Mouse (Mus musculus): ENCODE measurements around the gene Twist1. TPM values are rescaled to one million over a fixed set of nuclear protein-coding genes. Genes with fewer than 3 reads are reported as not detected.

The Twist1 gene
- total and polyA plus RNA-seq, 3 experiments: not detected

DNA sequence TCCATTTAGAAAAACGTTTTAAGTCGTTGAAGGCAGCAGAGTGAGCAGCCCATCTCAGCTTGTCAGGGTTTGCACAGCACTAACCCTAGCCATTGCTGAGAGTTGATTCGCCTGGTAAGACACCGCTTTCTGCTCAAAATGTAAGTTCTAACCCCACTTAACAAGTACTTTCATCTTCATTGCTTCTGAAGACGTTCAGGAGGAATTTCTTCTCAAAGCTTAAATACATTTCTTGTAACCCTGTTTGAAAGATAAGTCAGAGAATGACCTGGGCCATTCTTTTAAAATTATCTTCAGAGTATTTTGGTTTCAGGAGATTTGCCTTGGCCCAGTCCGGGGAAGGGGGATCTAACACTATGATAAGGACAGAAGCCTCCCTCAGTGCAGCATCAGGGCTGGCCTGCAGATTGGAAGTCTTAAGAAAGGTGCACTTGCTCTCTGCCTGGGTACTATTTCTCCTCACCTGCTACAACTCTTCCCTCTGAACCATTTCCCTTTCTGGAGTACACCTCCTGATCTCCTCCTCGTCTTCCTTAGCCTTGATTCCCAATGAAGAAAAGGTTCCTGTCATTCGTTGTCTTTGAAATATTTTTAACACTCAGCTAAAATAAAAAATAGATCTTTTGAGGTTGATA is 2.4 kb upstream of the Twist1 start:
- DNase-seq (ENCODE audit: low spot score) (no peak), ATAC-seq (ENCODE audit: extremely low read depth, insufficient number of reproducible peaks, low FRiP score, poor library complexity, severe bottlenecking) (no peak)
- no peaks in the 10 kb centered on the region for H3K36me3 ChIP-seq (replicated peaks)
- H3K4me1 ChIP-seq (ENCODE audit: insufficient read depth, low read depth, low read length): no peaks in the 10 kb centered on the region
- TF ChIP-seq CTCF (IDR thresholded peaks at IDR 0.05; ENCODE audit: low read depth, low read length): no peak
- no peak for TF ChIP-seq GATA1 (IDR thresholded peaks at IDR 0.05; ENCODE audit: borderline replicate concordance, low read length)
- TF ChIP-seq GATA2 (IDR thresholded peaks at IDR 0.05; ENCODE audit: borderline replicate concordance, low read depth, low read length): no peak
- no peak for TF ChIP-seq TAL1 (conservative IDR thresholded peaks at IDR 0.05; ENCODE audit: low read depth, low read length)
- no peak for TF ChIP-seq POLR2AphosphoS5 (IDR thresholded peaks at IDR 0.05; ENCODE audit: insufficient replicate concordance, low read depth, low read length)
- peaks cover 43% of the 10 kb centered on the region for H3K9me3 ChIP-seq (replicated peaks)
- peaks cover 7% of the 10 kb centered on the region; the same call in 1 of the 2 replicates for H3K27me3 ChIP-seq (ENCODE audit: insufficient read depth, low read length)
- H3K4me3 ChIP-seq (ENCODE audit: low read depth, low read length): no peak overlapping the region

DNA sequence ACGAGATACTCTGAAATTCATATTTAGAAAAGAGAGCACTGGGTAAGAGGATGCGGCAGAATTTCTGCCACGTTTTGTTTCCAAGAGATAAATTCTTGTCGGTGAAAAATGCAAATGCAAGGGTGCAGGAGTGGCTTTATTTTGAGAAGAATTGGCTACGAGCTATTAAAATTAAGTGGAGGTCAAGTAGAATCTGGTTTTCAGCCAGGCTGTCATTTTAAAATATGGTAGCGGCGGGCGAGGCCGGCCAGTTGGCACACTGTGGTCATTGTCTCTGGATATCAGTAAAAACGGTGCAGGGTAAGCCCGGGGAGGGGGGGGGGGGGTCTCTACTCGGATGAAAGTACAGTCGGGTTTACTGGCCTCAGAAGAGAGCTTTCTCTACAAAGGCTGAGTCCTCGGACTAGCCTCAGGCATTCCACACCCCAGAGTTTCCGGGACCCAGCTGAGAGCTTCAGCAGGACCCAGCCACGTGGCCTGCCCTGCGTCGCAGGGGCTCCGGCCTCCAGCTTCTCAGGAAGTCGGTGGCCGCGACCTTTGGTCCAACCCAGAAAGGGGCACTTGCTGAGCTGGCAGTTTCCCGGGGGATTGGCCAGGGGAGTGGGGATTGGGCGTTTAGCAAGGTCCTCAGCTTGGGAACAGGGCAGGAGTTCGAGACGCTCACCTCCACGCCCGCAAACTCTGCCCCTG is 1.7 kb upstream of the Twist1 start:
- no peak overlapping the region for H3K4me3 ChIP-seq (ENCODE audit: low read depth, low read length)
- TF ChIP-seq POLR2AphosphoS5 (IDR thresholded peaks at IDR 0.05; ENCODE audit: insufficient replicate concordance, low read depth, low read length): no peak
- no peak for TF ChIP-seq CTCF (IDR thresholded peaks at IDR 0.05; ENCODE audit: low read depth, low read length)
- TF ChIP-seq TAL1 (conservative IDR thresholded peaks at IDR 0.05; ENCODE audit: low read depth, low read length): no peak
- no peak for TF ChIP-seq GATA2 (IDR thresholded peaks at IDR 0.05; ENCODE audit: borderline replicate concordance, low read depth, low read length)
- no peak for TF ChIP-seq GATA1 (IDR thresholded peaks at IDR 0.05; ENCODE audit: borderline replicate concordance, low read length)
- ATAC-seq (ENCODE audit: extremely low read depth, insufficient number of reproducible peaks, low FRiP score, poor library complexity, severe bottlenecking) (no peak), DNase-seq (ENCODE audit: low spot score) (no peak)
- no peaks in the 10 kb centered on the region for H3K36me3 ChIP-seq (replicated peaks)
- peaks cover 39% of the 10 kb centered on the region for H3K9me3 ChIP-seq (replicated peaks)
- peaks cover 7% of the 10 kb centered on the region; the same call in 1 of the 2 replicates for H3K27me3 ChIP-seq (ENCODE audit: insufficient read depth, low read length)
- H3K4me1 ChIP-seq (ENCODE audit: insufficient read depth, low read depth, low read length): no peaks in the 10 kb centered on the region

DNA sequence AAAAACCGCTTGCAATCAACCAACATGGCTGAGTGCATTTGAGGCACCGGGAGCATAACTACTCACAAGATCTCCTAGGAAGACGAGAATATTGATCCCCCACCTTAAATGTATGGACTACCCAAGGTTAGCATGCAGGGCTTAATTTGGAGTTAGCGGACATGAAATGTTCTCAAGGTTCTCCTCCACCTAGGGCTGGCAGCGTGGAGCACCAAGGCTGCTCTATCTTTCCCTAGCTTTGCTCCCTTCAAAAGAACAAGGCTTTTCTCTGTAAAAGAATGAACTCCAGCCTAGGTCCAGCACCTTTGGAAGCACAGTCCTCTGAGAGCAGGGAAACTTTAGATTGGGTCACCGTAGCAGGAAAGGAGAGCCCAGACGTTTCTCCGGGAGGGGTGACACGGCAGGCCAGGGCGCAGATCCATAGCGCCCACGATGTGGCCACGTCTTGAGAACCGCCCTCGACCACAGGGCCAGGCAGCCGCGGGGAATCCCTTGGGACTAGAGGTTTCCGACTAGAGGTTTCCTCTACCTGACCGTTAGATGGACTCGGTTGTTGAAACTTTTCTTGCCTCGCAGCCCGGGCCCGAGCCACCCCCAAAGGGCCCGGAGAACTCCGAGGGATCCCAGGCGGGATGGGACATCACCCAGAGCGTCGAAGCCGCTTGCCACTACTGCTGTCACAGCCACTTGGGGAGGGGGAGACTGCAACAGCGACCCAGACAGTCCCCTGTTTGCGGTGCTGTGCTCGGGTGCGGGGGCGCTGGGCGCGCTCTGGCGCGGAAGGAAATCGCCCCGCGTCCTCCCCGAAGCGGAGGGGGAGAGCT is 683 bp upstream of the Twist1 start:
- Histone ChIP-seq H3K36me3 (replicated peaks) (no peaks in the 10 kb centered on the region), H3K4me1 (ENCODE audit: insufficient read depth, low read depth, low read length) (no peaks in the 10 kb centered on the region), H3K9me3 (replicated peaks) (peaks cover 39% of the 10 kb centered on the region), H3K27me3 (ENCODE audit: insufficient read depth, low read length) (peaks cover 7% of the 10 kb centered on the region; the same call in 1 of the 2 replicates), H3K4me3 (ENCODE audit: low read depth, low read length) (no peak overlapping the region)
- no peak for TF ChIP-seq POLR2AphosphoS5 (IDR thresholded peaks at IDR 0.05; ENCODE audit: insufficient replicate concordance, low read depth, low read length)
- no peak for TF ChIP-seq TAL1 (conservative IDR thresholded peaks at IDR 0.05; ENCODE audit: low read depth, low read length)
- no peak for TF ChIP-seq GATA2 (IDR thresholded peaks at IDR 0.05; ENCODE audit: borderline replicate concordance, low read depth, low read length)
- TF ChIP-seq GATA1 (IDR thresholded peaks at IDR 0.05; ENCODE audit: borderline replicate concordance, low read length): no peak
- TF ChIP-seq CTCF (IDR thresholded peaks at IDR 0.05; ENCODE audit: low read depth, low read length): no peak
- no peak for DNase-seq (ENCODE audit: low spot score)
- no peak for ATAC-seq (ENCODE audit: extremely low read depth, insufficient number of reproducible peaks, low FRiP score, poor library complexity, severe bottlenecking)

DNA sequence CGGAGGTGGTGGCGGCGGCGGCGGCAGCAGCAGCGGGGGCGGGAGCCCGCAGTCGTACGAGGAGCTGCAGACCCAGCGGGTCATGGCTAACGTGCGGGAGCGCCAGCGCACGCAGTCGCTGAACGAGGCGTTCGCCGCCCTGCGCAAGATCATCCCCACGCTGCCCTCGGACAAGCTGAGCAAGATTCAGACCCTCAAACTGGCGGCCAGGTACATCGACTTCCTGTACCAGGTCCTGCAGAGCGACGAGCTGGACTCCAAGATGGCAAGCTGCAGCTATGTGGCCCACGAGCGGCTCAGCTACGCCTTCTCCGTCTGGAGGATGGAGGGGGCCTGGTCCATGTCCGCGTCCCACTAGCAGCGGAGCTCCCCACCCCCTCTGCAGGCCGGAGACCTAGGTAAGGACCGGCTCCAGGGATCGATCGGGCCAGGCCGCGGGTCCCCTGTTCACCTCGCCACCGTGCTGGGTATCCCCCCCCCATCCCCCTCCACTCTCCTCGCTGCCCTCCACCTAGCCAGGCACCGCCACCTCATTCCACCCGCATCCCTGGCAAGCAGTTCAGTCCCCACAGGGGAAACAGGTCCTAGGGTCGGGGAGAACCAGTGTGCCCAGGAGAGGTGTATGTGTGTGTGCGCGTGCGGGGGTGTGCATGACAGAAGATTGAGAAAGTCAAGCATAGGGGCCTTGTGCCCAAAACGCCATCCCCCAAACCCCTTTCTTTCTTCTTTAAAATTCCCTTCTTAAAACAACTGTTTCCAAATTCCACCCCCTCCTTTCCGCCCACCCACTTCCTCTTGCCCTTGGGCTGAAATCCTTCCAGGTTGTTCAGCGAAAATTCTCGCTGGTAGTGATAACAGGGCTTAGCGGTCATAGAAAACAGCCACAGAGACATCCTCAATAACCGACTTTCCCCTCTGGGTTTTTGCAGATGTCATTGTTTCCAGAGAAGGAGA is 1.0 kb downstream of the Twist1 start:
- Histone ChIP-seq H3K9me3 (replicated peaks) (peaks cover 50% of the 10 kb centered on the region), H3K4me1 (ENCODE audit: insufficient read depth, low read depth, low read length) (no peaks in the 10 kb centered on the region), H3K27me3 (ENCODE audit: insufficient read depth, low read length) (peaks cover 7% of the 10 kb centered on the region; the same call in 1 of the 2 replicates), H3K4me3 (ENCODE audit: low read depth, low read length) (peak overlapping the region; percentile 2; the same call in 1 of the 2 replicates), H3K36me3 (replicated peaks) (no peaks in the 10 kb centered on the region)
- TF ChIP-seq POLR2AphosphoS5 (IDR thresholded peaks at IDR 0.05; ENCODE audit: insufficient replicate concordance, low read depth, low read length) (no peak), TAL1 (conservative IDR thresholded peaks at IDR 0.05; ENCODE audit: low read depth, low read length) (no peak), GATA1 (IDR thresholded peaks at IDR 0.05; ENCODE audit: borderline replicate concordance, low read length) (no peak), GATA2 (IDR thresholded peaks at IDR 0.05; ENCODE audit: borderline replicate concordance, low read depth, low read length) (no peak), CTCF (IDR thresholded peaks at IDR 0.05; ENCODE audit: low read depth, low read length) (no peak)
- no peak for DNase-seq (ENCODE audit: low spot score)
- no peak for ATAC-seq (ENCODE audit: extremely low read depth, insufficient number of reproducible peaks, low FRiP score, poor library complexity, severe bottlenecking)

DNA sequence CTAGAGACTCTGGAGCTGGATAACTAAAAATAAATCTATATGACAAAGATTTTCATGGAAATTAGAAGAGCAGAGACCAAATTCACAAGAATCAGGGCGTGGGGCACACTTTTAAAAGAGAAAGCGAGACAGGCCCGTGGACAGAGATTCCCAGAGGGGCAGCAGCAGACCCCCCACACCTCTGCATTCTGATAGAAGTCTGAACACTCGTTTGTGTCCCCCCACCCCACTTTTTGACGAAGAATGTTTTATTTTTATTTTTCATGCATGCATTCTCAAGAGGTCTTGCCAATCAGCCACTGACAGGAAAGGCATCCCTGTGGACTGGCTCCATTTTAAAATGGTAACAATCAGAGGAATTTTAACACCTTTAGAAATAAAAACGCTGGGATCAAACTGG is 1.7 kb downstream of the Twist1 start:
- TF ChIP-seq GATA1 (IDR thresholded peaks at IDR 0.05; ENCODE audit: borderline replicate concordance, low read length) (no peak), POLR2AphosphoS5 (IDR thresholded peaks at IDR 0.05; ENCODE audit: insufficient replicate concordance, low read depth, low read length) (no peak), GATA2 (IDR thresholded peaks at IDR 0.05; ENCODE audit: borderline replicate concordance, low read depth, low read length) (no peak), TAL1 (conservative IDR thresholded peaks at IDR 0.05; ENCODE audit: low read depth, low read length) (no peak), CTCF (IDR thresholded peaks at IDR 0.05; ENCODE audit: low read depth, low read length) (no peak)
- H3K36me3 ChIP-seq (replicated peaks): no peaks in the 10 kb centered on the region
- DNase-seq (ENCODE audit: low spot score) (no peak), ATAC-seq (ENCODE audit: extremely low read depth, insufficient number of reproducible peaks, low FRiP score, poor library complexity, severe bottlenecking) (no peak)
- H3K4me3 ChIP-seq (ENCODE audit: low read depth, low read length): no peak overlapping the region
- no peaks in the 10 kb centered on the region for H3K4me1 ChIP-seq (ENCODE audit: insufficient read depth, low read depth, low read length)
- H3K27me3 ChIP-seq (ENCODE audit: insufficient read depth, low read length): peaks cover 7% of the 10 kb centered on the region; the same call in 1 of the 2 replicates
- peaks cover 48% of the 10 kb centered on the region for H3K9me3 ChIP-seq (replicated peaks)
